Mouse (Mus musculus) T-cell, adult 2 months (primary cell): ENCODE measurements around the gene Trim56.
"Not testable (repeated sequence)": the region's sequence is repeated elsewhere in the genome, so short reads cannot be mapped to it uniquely, and the experiment has no call there.

Experiments
- DNase-seq: peaks from one replicate; pipeline ENCODE4 v3.0.0; 2022; ENCODE audit warnings: low spot score

Trim56 gene

GRCm38 (mm10) chr5:137115866-137116847, at the start of gene Trim56:
Gene Trim56, minus strand, starts transcription at chr5:137116209.
- DNase-seq, result peak; percentile 80

GRCm38 (mm10) chr5:137161853-137162252, 45.8 kb upstream of the Trim56 start:
- no peak for DNase-seq

DNA sequence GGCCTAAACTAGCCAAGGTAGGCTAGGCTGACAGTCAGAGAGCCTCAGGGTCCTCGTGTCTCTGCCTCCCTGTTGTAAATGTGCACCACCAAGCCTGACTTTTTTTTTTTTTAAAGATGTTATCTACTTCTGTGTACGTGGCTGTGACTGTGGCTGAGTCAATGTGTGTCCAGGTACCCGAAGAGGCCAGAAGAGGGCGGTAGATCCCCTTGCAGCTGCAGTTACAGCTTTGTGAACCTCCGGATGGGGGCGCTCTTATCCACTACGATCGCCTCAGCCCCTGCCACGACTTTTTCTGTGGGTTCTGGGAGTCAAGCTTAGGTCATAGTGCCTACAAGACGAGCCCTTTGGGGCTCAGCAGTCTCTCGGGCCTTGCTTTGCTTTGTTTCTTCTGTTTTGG, 43.5 kb upstream of the Trim56 start:
- peak; percentile 81 for DNase-seq

DNA sequence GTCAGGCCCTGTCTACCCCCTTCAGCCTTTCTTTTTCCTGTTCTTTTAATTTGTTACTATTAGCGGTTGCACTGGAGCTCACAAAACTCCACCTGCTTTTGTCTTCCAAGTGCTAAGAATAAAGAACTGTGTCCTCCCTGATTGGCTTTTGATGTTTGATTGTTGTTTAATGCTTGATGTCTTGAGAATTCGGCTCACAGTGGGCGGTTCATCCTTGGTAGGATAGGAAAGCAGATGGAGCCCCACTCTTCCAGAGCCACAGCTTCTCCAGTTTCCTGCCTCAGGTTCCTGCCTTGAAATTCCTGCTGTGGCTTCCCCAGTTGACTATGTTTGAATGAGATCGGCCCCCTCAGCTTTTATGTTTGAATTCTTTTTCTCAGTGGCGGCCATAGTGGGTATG, 37.3 kb upstream of the Trim56 start:
- no peak for DNase-seq

DNA sequence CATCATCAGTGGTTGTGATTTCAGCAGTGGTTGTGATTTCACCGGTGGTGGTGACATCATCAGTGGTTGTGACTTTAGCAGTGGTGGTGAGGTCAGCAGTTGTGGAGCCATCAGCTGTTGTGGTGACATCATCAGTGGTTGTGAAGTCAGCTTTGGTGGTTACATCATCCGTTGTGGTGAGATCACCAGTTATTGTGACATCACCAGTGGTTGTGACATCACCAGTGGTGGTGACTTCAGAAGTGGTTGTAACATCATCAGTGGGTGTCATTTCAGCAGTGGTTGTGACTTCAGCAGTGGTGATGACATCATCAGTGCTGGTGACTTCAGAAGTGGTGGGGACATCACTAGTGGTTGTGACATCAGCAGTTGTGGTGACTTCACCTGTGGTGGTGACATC, 36.6 kb upstream of the Trim56 start:
- peak; percentile 10 for DNase-seq

- DNase-seq, result peak; percentile 52
These were observed 33.4 kb upstream of the Trim56 start, which contains the start of gene Muc3 for GRCm38 (mm10) chr5:137149272-137149882. Gene Muc3, minus strand, starts transcription at chr5:137149322.

- no peak for DNase-seq
These were observed 24.8 kb upstream of the Trim56 start for GRCm38 (mm10) chr5:137140836-137141235.

DNA sequence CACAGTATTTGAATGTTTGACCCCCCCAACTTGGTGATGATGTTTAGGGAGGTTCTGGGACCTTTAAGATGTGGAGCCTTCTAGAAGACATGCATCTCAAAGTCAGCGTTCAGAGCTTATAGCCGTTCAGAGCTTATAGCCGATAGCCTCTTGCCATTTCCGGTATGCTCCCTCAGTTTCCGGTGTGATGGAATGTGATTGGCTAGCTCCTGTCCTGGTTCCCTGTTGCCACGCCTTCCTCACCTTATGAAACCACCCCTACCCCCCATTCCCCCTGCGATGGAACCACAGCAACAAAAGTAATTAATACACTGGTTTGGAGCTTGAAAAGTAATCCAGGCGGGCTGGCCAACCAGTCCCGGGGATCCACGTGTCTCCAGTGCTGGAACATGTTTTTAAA, 23.0 kb upstream of the Trim56 start:
- DNase-seq, result no peak

DNA sequence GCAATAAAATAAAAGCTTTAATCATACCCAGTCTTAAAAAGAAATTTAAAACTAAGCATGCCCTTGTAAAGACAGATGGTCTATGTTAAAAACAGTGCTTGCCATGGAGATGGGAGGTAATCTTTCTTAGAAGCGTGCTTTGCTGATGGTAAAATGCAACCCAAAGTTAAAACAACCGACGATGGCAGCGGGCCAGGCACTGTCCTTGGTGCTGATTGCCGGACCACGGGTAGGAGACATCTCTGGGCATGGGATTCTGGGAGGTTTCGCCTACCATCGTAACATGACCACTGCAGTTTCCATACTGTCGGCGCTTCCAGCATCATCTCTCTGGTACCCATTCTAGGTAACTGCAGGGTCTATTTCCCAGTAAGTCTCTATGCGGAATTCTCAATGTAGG, 18.9 kb upstream of the Trim56 start:
- no peak for DNase-seq

DNA sequence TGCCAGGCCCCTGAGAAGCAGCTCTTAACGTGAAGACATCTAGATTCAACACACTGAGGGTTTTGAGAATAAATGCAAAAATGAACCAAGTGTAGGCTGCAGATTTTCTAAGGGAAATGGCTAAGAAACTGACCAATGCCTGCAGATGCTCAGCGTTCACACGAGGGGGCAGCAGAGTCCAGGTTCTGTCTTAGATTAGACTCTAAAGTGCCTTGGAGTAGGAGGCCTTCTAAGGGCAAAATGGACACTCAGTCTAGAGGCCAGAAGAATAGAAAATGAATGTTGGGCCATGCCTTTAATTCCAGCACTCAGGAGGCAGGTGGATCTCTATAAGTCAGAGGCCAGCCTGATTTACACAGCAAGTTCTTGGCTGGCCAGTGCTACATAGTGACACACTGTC, 15.5 kb upstream of the Trim56 start:
- peak; percentile 46 for DNase-seq

- no peak for DNase-seq
These were observed 13.3 kb upstream of the Trim56 start for GRCm38 (mm10) chr5:137129281-137129680.

DNA sequence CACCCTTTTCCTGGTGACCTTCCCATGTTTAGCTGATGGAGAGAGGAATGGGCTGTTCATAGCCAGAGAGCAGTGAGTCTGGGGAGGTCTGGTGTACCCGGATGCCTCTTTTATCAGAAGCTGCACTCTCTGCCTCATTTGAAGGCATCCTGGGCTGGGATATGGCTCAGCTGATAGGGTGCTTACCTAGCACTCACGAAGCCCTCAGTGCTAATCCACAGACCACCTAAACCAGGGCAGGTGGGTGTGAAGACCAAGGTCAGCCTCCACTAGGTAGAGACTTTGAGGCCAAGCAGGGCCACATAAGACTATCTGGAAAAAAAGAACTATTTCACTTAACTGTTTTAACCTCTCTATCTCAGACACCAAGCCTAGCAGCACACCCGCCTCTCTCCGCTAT, 7.5 kb upstream of the Trim56 start:
- DNase-seq, result no peak

DNA sequence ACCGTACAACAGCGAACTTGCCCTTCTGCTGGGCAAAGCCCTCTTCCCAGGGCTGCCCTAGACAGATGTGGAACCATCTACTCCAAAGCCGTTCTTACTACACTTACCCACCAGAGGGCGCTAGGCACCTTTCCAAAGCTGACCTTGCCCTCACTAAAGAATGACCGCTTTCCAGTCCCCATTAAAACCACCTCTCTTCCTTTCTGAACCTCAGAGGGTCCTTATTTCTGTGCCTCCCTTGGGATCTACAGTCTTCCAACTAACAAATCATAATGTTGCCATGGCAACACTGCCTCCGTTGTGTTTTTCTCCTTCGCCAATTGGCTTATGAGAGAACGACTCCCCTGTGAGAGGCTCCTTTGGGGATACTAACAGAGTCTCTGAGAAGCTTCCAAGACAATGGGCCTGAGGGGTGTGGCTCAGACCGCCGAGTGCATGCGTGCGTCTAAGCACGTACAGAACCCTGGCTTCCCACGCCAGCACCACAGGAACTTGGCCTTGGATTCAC, 6.7 kb upstream of the Trim56 start:
- peak; percentile 57 for DNase-seq

DNA sequence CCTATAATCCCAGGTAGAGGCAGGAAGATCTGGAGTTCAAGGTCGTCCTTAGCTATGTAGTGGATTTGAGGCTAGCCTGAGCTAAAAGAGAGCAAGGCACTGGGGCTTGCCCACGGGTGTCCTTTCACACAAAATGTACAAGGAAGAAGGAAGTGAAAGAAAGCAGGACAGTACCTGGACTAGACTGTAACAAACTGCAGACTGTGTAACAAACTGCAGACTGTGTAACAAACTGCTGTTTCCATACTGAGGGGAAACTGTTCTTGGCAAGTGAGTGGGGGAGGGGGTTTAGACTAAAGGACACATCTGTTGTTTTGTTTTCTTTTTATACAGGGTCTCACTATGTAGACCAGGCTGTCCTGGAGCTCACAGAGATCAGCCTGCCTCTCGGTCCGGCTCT, 5.3 kb upstream of the Trim56 start:
- DNase-seq, result no peak

DNA sequence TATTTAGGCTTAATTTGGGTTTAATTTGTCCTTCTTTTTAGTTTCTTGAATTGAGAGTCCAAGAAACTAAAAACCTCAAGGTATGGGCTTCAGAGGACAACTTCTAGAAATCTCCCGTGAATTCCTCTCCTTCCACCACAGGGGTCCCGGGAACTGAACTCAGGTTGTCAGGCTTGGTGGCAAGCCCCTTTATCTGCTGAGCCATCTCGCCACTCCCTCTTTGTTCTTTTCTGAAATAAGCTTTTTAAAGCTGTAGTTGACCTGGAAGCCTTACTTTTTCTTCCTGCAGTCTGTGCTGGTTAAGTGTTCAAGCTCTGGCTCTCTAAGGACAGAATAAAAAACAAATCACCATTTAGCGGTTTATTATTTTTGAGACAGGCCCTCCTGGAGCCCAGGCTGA, 2.9 kb upstream of the Trim56 start:
- no peak for DNase-seq

DNA sequence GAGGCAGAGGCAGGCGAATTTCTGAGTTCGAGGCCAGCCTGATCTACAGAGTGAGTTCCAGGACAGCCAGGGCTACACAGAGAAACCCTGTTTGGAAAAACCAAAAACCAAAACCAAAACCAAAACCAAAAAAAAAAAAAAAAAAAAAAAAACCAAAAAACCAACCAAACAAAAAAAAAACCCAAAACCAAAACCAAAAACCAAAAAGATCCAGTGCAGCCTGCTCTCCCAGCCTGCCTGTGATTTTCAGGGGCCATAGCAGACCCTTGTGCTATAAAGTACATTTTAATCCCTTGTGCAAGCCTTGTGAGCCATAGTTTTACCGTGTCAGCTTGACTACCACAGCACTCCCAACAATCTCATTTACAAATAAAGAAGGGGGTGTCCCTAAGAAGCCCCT, 2.0 kb upstream of the Trim56 start:
- DNase-seq, result not testable (repeated sequence)

DNA sequence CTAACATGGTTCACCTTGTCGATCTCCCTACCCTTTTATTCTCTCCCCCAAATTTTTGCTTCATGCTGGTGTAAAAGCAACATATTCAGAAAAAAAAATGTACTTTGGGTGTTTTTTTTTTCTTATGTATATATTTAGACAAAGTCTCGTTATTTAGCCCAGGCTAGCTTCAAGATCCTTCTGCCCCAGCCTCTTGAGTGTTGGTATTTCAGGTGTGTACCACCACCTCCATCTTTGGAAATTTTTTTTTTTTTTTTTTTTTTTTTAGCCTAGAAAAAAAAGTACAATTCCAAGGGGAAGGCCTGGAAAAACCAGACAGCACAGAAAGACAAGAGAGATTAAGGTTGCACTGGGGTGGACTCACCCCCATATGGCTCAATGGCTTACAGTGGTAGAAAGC, 978 bp upstream of the Trim56 start:
- DNase-seq, result no peak

- DNase-seq, result no peak
These were observed 983 bp downstream of the Trim56 start for GRCm38 (mm10) chr5:137114891-137115561.

DNA sequence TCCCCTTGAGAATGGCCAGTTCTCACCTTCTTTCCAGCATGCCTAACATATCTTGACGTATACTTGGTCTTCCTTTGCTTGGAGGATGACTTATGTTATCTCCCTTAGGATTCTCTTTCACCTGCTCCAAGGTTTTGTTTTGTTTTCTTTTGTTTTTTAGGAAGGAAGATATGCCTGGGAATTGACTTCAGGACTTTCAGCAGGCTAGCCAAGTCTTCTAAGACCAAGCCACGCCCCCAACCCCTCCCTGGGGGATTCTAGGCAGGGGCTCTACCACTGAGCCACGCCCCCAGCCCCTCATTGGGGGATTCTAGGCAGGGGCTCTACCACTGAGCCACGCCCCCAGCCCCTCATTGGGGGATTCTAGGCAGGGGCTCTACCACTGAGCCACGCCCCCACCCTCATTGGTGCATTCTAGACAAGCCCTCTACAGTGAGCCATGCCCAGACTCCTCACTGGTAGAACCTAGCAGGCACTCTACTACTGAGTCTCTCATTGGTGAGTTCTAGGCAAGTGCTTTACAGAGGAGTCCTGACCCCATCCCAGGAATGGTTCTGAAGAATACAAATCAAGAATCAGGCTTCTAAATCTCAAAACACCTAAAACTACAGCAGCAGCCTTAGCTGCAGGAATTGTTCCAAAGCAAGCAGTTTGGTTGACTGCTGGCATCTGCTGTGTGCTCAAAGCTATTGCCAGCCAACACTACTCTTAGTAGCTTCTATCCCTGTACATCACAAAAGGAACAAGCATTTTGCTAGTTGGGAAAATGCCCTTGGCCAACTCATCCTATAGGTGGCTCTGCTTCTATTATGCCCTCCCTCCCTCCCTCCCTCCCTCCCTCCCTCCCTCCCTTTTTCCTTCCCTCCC, 4.2 kb downstream of the Trim56 start:
- no peak for DNase-seq

DNA sequence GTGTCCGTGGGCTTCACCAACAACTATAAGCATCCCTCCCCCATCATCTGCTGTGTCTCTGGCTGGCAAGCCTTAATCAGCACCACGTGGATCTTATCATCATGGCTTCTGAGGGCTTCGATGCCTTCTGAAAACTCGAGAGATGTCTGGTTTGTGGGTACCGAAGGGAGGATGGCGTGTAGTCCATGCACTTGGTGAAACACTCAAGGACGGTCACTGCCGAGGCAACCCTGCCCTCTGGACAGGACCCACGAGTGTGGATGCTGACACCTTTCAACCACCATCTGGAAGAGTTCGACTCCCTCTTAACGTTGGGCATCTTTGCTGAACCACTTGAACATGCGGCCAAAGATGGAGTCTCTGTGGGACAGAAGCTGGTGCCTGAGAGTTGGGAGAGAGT, 5.1 kb downstream of the Trim56 start:
- DNase-seq, result no peak

- no peak for DNase-seq
These were observed 5.9 kb downstream of the Trim56 start for GRCm38 (mm10) chr5:137109941-137110593.
